21 mouse cellular contexts compared by ENCODE assay signal in the genomic region with DNA sequence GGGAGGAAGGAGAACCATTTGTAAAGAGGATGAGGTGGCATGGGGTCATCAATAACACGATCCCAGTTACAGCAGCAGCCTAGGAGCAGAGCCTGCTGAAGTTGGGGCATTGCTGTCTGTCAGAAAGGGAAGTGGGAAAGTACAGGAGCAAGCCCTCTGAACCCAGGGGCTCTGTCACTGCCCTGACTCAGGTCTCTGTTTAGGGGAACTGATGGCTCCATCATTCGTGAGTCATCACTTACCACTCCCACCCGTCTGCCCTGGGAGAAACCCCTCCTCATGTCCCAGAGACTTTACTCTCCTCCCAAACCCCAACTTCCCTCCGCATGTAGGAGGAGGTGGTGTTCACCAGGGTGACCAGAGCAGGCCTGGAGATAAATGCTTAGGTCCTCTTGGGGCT. TPM values are rescaled to one million over a fixed set of nuclear protein-coding genes. Genes with fewer than 3 reads are reported as not detected.
DNase-seq lines count a peak whose midpoint lies in the region; ATAC-seq and TF ChIP-seq lines count a peak whose summit lies in the region.
"Had no signal": no experiment of that assay in that cellular context is flagged by ENCODE, and none has a peak within 500 bp of the region (broad histone marks: within the 10 kb centered on the region; RNA-seq: fewer than 3 reads in every experiment).

No protein-coding gene starts in this region.

- H3K4me1 ChIP-seq in heart, adult 2 months (ENCODE audit: control insufficient read depth, insufficient read depth, low read length): peaks cover 15% of the 10 kb centered on the region
- H3K4me1 ChIP-seq in brown adipose tissue, adult 24 weeks (ENCODE audit: control insufficient read depth, insufficient read depth, insufficient read length, low read length): no peaks in the 10 kb centered on the region; the same call in 1 of the 2 replicates
- H3K4me1 ChIP-seq in midbrain, embryonic 15.5 days: peaks cover 16% of the 10 kb centered on the region

- TF ChIP-seq CTCF in heart, adult 2 months (IDR thresholded peaks at IDR 0.05): no peak

- peak in 1 of 2 experiments; percentile 21 for DNase-seq in heart, adult 2 months
- no peak for DNase-seq in heart, adult 8-10 months (ENCODE audit: low spot score)
- peak; percentile 75 for DNase-seq in 416B (ENCODE audit: low read depth)
- no peak for DNase-seq in left cerebral cortex, adult 11 months (ENCODE audit: low spot score)
- no peak for DNase-seq in cerebellum, adult 8-10 months
- DNase-seq: cerebellum, postnatal 25 days; kidney, adult 9 months; kidney, postnatal 36 days; layer of hippocampus, adult 9-11 months had no signal

- no peaks in the 10 kb centered on the region for H3K27me3 ChIP-seq in heart, adult 2 months (ENCODE audit: control insufficient read depth, insufficient read depth, low read length)
- H3K27me3 ChIP-seq in midbrain, embryonic 15.5 days (replicated peaks): peaks cover 12% of the 10 kb centered on the region; the same call in 1 of the 2 replicates
- H3K27me3 ChIP-seq: heart, embryonic 13.5 days; lung, embryonic 15.5 days had no signal

- no peak overlapping the region for H3K4me2 ChIP-seq in midbrain, embryonic 15.5 days
- H3K4me2 ChIP-seq: heart, embryonic 13.5 days; lung, embryonic 15.5 days had no signal

- intact Hi-C loops in heart, adult 2 months (cut with DNase I): no loop called here

- no peak for TF ChIP-seq POLR2A in heart, adult 2 months (IDR thresholded peaks at IDR 0.05; ENCODE audit: insufficient read depth, low read depth, low read length)

- peak; percentile 81 for ATAC-seq in megakaryocyte progenitor cell, adult 5-6 weeks (replicated peaks; ENCODE audit: poor library complexity)
- ATAC-seq in midbrain, embryonic 15.5 days (replicated peaks): no peak

- no peaks in the 10 kb centered on the region for H3K9me3 ChIP-seq in midbrain, embryonic 15.5 days
- H3K9me3 ChIP-seq: embryonic facial prominence, embryonic 10.5 days; heart, embryonic 13.5 days; lung, embryonic 15.5 days; midbrain, embryonic 10.5 days had no signal

- WGBS in heart, adult 2 months: 50% methylated on average over 4 of the region's 4 CpGs
- WGBS in midbrain, embryonic 15.5 days: 79% methylated on average over 4 of the region's 4 CpGs

- peaks cover 7% of the 10 kb centered on the region for H3K79me2 ChIP-seq in heart, adult 2 months (replicated peaks; ENCODE audit: control insufficient read depth, insufficient read depth, low read length)

- H3K9ac ChIP-seq in heart, adult 2 months (ENCODE audit: low read depth, low read length): no peak overlapping the region
- no peak overlapping the region for H3K9ac ChIP-seq in midbrain, embryonic 15.5 days
- H3K9ac ChIP-seq: heart, embryonic 13.5 days; lung, embryonic 15.5 days had no signal

- H3K4me3 ChIP-seq in heart, adult 2 months: no peak overlapping the region
- no peak overlapping the region for H3K4me3 ChIP-seq in brown adipose tissue, adult 24 weeks (ENCODE audit: insufficient read depth, low read depth, low read length)
- H3K4me3 ChIP-seq in midbrain, embryonic 15.5 days: no peak overlapping the region
- H3K4me3 ChIP-seq: embryonic facial prominence, embryonic 10.5 days; heart, embryonic 13.5 days; lung, embryonic 15.5 days; midbrain, embryonic 10.5 days had no signal

- no peak for TF ChIP-seq EP300 in heart, adult 2 months (IDR thresholded peaks at IDR 0.05; ENCODE audit: insufficient read depth, low read depth, low read length)

- peaks cover 3% of the 10 kb centered on the region; the same call in 1 of the 2 replicates for H3K36me3 ChIP-seq in heart, adult 2 months (ENCODE audit: control insufficient read depth, insufficient read depth, low read length)
- H3K36me3 ChIP-seq in midbrain, embryonic 15.5 days (replicated peaks): no peaks in the 10 kb centered on the region
- H3K36me3 ChIP-seq: embryonic facial prominence, embryonic 10.5 days; heart, embryonic 13.5 days; lung, embryonic 15.5 days; midbrain, embryonic 10.5 days had no signal

- H3K27ac ChIP-seq in heart, adult 2 months: peak overlapping the region; percentile 26
- 0 out of 2 replicates have a peak overlapping the region, but pooled peaks have one; percentile 3 for H3K27ac ChIP-seq in brown adipose tissue, adult 24 weeks (replicated peaks; ENCODE audit: low read depth, low read length)
- H3K27ac ChIP-seq in midbrain, embryonic 15.5 days: no peak overlapping the region
- H3K27ac ChIP-seq: heart, embryonic 13.5 days; lung, embryonic 15.5 days; midbrain, embryonic 10.5 days had no signal

RNA-seq across cellular contexts. Expression of a gene that starts 3.9 kb away (rescaled TPM):
- total RNA-seq in heart, adult 2 months (2021): 10 to 100 TPM; 36.4 to 36.7 TPM
- 38.6 and 44.6 TPM in 2 replicates for polyA plus RNA-seq in heart, adult 2 months (2012; rRNA removed)
- total RNA-seq in heart, adult 8-10 months (2022): 10 to 100 TPM; 27.8 to 40.2 (median 33.7) TPM
- polyA plus RNA-seq in brown adipose tissue, adult 24 weeks (2012; ENCODE audit: insufficient read depth, insufficient read length, missing spikeins): 2.7 and 5.3 TPM in 2 replicates
- total RNA-seq in megakaryocyte progenitor cell, adult 5-6 weeks (2015): 16.4 and 17.3 TPM in 2 replicates
- total RNA-seq in megakaryocyte progenitor cell, adult 5-6 weeks (2017): 8.4 and 10.5 TPM in 2 replicates
- 7.3 and 8.2 TPM in 2 replicates for polyA plus RNA-seq in midbrain, embryonic 15.5 days (2015; fragmentation: Nextera tagmentation; extraction: Ambion mirVana)

RNA-seq across cellular contexts. Expression of a gene that starts 30.6 kb away (rescaled TPM):
- 10 to 100 TPM; 10.1 to 10.4 TPM for total RNA-seq in heart, adult 2 months (2021)
- 7.3 and 12.0 TPM in 2 replicates for polyA plus RNA-seq in heart, adult 2 months (2012; rRNA removed)
- total RNA-seq in heart, adult 8-10 months (2022): 1 to 10 TPM; 6.7 to 9.5 (median 8.8) TPM
- polyA plus RNA-seq in brown adipose tissue, adult 24 weeks (2012; ENCODE audit: insufficient read depth, insufficient read length, missing spikeins): 12.2 and 17.4 TPM in 2 replicates
- 11.5 and 12.4 TPM in 2 replicates for total RNA-seq in megakaryocyte progenitor cell, adult 5-6 weeks (2015)
- total RNA-seq in megakaryocyte progenitor cell, adult 5-6 weeks (2017): 2.0 and 3.2 TPM in 2 replicates
- 24.4 and 25.6 TPM in 2 replicates for polyA plus RNA-seq in midbrain, embryonic 15.5 days (2015; fragmentation: Nextera tagmentation; extraction: Ambion mirVana)

RNA-seq across cellular contexts. Expression of a gene that starts 59.8 kb away (rescaled TPM):
- total RNA-seq in heart, adult 2 months (2021): not detected
- 0.51 and 0.64 TPM in 2 replicates for polyA plus RNA-seq in heart, adult 2 months (2012; rRNA removed)
- under 1 TPM in 2 of 4 experiments, not detected in 2; 0.37 to 0.54 TPM for total RNA-seq in heart, adult 8-10 months (2022)
- not detected in 2 replicates for polyA plus RNA-seq in brown adipose tissue, adult 24 weeks (2012; ENCODE audit: insufficient read depth, insufficient read length, missing spikeins)
- not detected in 2 replicates for total RNA-seq in megakaryocyte progenitor cell, adult 5-6 weeks (2015)
- total RNA-seq in megakaryocyte progenitor cell, adult 5-6 weeks (2017): 0.27 TPM in 1 of 2 replicates, not detected in the other
- polyA plus RNA-seq in midbrain, embryonic 15.5 days (2015; fragmentation: Nextera tagmentation; extraction: Ambion mirVana): not detected in 2 replicates
- total RNA-seq: adrenal gland, adult 18-20 months; gastrocnemius, postnatal 14 days; liver, adult 2 months had no signal
- polyA plus RNA-seq: embryonic facial prominence, embryonic 10.5 days; hindbrain, embryonic 11.5 days; intestine, embryonic 14.5 days; liver, adult 2 months; midbrain, embryonic 10.5 days had no signal
